In genomic region chr13:111456790-111457189, GRCm38 (mm10) we compare ENCODE assay signal across 16 mouse cellular contexts.
"Had no signal": no experiment of that assay in that cellular context is flagged by ENCODE, and none has a peak within 500 bp of the region (broad histone marks: within the 10 kb centered on the region; RNA-seq: fewer than 3 reads in every experiment).

No protein-coding gene starts in this region.

- ATAC-seq: lung, postnatal 0 days; midbrain, embryonic 15.5 days had no signal

- H3K27me3 ChIP-seq: lung, embryonic 15.5 days; megakaryocyte, embryonic 14.5 days; midbrain, embryonic 12.5 days; midbrain, embryonic 15.5 days; neural tube, embryonic 12.5 days; stomach, embryonic 15.5 days had no signal

- DNase-seq: lung, adult 2 months; lung, postnatal 14 days; lung, postnatal 36 days; right cerebral cortex, postnatal 14 days; thymus, adult 2 months; thymus, postnatal 25 days; thymus, postnatal 4 days had no signal

- H3K4me3 ChIP-seq: lung, embryonic 15.5 days; megakaryocyte, embryonic 14.5 days; midbrain, embryonic 12.5 days; midbrain, embryonic 15.5 days; neural tube, embryonic 12.5 days; stomach, embryonic 15.5 days had no signal

- H3K4me1 ChIP-seq: lung, embryonic 15.5 days; midbrain, embryonic 12.5 days; neural tube, embryonic 12.5 days had no signal

- H3K9ac ChIP-seq: lung, embryonic 15.5 days; midbrain, embryonic 12.5 days; midbrain, embryonic 15.5 days; neural tube, embryonic 12.5 days; stomach, embryonic 15.5 days had no signal

- H3K27ac ChIP-seq: lung, embryonic 15.5 days; macrophage; midbrain, embryonic 12.5 days; midbrain, embryonic 15.5 days; neural tube, embryonic 12.5 days; stomach, embryonic 15.5 days; stomach, postnatal 0 days had no signal

- H3K4me2 ChIP-seq: lung, embryonic 15.5 days; midbrain, embryonic 12.5 days; midbrain, embryonic 15.5 days; neural tube, embryonic 12.5 days; stomach, embryonic 15.5 days had no signal

- H3K9me3 ChIP-seq: lung, embryonic 15.5 days; megakaryocyte, embryonic 14.5 days; midbrain, embryonic 12.5 days; midbrain, embryonic 15.5 days; neural tube, embryonic 12.5 days; stomach, embryonic 15.5 days had no signal
